Mouse (Mus musculus): ENCODE results near the gene Polr2e.
A peak's percentile ranks its signal among the peaks of the same experiment; 100 is the strongest.
"Not testable (repeated sequence)": the region's sequence is repeated elsewhere in the genome, so short reads cannot be mapped to it uniquely, and the experiment has no call there.

Gene Polr2e

GRCm38 (mm10) chr10:80056976-80057682, 17.5 kb upstream of the Polr2e start:
- DNase-seq (ENCODE audit: low spot score): no peak

- no peak for DNase-seq (ENCODE audit: low spot score)
These were observed 16.9 kb upstream of the Polr2e start for GRCm38 (mm10) chr10:80056506-80056905.

- DNase-seq (ENCODE audit: low spot score): no peak
These were observed 16.3 kb upstream of the Polr2e start for GRCm38 (mm10) chr10:80055891-80056290.

- no peak for DNase-seq (ENCODE audit: low spot score)
These were observed 15.8 kb upstream of the Polr2e start for GRCm38 (mm10) chr10:80055364-80055763.

- not testable (repeated sequence) for DNase-seq (ENCODE audit: low spot score)
These were observed 15.3 kb upstream of the Polr2e start for GRCm38 (mm10) chr10:80054911-80055310.

DNA sequence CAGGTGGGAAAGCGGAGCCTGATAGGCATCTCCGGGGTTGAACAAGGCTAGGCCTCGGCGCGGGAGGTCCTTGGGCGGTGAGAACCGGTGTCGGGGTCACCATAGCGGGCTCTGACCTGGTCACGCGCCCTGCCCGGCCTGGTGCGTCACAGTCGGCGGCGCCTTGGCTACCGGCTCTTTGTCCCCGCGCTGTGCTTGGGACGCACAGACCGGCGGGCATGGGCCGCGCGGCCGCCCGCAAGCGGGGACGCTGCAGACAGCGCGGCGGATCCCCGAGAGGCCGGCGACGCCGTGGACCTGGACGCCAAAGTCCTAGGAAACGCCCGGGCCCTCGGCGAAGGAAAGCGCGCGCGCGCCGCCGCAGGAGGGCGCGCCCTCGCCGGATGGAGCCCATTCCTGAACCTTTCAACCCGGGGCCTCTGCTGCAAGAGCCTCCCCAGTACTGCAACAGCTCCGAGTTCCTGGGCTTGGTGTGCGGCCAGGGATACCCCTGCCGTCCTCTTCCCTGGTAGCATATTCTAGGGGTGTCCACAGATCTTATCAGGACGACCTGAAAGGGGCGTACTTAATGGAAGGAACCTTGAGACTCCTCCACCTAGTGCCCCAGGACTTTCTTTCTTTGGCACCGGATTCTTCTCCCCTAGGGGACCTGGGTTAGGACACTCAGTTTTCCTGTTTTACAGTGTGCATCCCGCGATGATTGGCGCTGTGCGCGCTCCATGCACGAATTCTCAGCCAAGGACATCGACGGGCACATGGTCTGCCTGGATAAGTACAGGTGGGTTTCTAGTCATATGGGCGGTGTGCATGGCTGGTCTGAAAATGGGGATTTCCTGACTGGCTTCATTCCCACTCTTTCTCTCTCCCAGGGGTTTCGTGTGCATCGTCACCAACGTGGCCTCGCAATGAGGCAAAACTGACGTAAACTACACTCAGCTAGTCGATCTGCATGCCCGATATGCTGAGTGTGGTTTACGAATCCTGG, 14.5 kb upstream of the Polr2e start:
- DNase-seq (ENCODE audit: low spot score): peak; percentile 74

- DNase-seq (ENCODE audit: low spot score): peak; percentile 100
These were observed 13.7 kb upstream of the Polr2e start for GRCm38 (mm10) chr10:80053259-80053780.

DNA sequence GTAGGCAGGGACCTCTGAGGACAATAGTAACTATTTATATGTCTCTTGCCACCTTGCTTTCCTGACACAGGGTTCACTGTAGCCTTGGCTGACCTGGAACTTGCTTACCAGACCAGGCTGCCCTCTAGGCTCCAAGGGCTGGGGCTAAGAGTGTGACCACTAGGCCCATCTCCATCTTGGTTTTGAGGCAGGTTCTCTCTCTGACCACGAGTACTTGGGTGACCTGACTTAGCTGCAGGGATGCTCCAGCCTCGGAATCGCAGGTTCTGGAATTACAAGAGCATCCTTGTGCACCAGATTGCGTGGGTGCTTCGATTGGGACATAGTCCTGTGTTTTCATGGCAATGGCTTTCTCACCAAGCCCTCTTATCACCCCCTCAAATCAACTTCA, 12.8 kb upstream of the Polr2e start:
- no peak for DNase-seq (ENCODE audit: low spot score)

DNA sequence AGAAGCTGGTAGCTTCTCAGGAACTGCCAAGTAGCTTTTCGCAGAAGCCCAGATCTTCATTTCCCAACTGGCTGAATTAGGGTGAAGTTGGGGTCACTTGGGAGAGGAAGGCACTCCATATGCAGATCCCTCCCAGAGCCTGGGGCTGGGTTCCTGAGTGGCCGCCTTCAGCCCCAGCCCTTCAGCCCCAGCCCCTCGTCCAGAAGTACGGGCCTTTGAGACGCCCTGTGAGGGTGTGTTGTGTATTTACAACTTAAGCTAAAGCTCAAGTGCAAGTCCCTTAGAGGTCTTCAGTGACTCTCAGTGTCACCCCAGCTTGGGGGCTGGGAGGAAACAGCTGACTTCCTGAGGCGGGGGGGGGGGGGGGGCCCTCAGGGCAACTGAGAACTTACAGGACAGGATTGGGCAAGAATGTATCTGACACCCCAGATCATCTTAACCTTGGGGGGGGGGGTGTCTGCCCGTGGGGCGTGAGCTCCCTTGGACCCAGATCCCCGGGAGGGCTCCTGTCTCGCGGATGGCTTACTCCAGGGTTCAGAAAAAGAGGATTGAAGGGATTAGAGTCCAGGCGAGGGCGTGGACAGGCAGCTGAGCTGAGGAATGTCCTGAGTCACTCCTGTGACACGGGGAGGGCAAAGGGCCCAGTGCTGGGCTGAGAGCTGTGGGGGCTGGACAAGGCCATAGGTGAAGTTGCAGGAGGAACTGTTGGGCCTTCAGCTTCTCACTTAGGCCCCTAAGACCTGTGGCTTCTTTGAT, 12.2 kb upstream of the Polr2e start:
- no peak for DNase-seq (ENCODE audit: low spot score)

DNA sequence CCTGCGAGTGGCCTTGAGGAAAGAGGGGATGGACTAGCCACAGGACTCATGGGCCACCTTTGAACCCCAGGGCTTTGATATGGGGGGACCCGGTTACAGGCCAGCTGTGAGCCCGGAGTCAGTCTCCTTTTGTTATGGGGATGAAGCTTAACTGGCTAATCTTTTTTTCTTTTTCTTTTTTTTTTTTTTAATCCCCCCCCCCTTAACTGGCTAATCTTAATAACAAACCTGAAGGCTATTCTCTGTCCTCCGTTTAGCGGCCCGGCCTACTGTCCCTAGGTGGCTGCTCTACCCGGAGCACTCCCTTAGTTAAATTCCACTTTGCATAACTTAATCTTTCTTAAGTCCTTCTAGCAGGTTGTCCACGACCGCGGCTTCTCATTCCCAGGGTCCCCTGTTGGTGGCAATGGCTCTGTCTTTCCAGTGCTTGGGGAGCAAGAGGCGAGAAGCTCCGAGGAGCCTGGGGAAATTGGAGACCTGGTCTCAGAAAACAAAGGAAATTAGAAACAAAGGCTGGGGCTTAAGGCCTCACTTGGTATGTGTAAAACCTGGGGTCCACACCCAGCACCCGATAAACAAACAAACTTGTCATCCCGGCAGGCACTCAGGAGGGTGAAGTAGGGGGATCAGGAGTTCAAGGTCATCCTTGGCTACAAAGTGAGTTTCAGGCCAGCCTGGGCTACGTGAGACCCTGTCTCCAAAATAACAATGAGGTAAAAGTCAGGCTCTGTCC, 11.5 kb upstream of the Polr2e start:
- DNase-seq (ENCODE audit: low spot score): no peak

DNA sequence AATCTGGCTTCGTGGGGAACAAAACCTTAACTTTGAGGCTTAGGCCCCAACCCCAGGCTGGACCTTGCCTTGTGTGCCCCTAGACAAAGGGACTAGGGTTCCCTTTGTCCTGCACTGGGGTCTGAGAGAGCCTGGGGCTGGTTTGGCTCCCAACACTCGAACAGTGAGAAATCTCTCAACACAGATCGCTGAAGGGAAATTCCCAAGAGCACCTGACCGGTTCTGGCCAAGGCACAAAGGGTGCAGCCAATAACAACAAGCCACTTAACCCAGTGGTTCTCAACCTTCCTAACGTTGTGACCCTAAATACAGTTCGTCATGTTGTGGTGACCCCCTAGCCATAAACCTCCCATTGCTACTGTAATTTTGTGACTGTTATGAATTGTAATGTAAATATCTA, 10.6 kb upstream of the Polr2e start:
- DNase-seq (ENCODE audit: low spot score): no peak

GRCm38 (mm10) chr10:80048834-80049233, 9.2 kb upstream of the Polr2e start:
- no peak for DNase-seq (ENCODE audit: low spot score)

DNA sequence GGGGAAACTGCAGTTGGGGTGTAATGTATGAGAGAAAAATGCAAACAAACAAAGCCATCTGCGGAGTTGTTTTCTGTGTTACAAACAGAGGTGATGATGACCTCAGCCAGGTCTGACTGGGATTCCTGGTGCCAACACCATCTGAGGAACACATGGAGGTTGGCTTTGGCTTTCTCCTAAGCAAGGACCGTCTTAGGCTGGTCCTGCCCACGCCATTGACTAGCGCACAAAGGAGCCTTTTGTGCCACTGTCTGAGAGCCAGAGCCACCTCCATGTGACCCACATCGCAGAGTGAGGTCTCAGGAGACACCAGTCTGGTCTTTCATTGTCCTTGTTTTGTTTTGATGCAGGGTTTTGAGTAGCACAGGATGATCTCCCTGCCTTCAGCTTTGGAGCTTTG, 8.8 kb upstream of the Polr2e start:
- peak; percentile 72 for DNase-seq (ENCODE audit: low spot score)

DNA sequence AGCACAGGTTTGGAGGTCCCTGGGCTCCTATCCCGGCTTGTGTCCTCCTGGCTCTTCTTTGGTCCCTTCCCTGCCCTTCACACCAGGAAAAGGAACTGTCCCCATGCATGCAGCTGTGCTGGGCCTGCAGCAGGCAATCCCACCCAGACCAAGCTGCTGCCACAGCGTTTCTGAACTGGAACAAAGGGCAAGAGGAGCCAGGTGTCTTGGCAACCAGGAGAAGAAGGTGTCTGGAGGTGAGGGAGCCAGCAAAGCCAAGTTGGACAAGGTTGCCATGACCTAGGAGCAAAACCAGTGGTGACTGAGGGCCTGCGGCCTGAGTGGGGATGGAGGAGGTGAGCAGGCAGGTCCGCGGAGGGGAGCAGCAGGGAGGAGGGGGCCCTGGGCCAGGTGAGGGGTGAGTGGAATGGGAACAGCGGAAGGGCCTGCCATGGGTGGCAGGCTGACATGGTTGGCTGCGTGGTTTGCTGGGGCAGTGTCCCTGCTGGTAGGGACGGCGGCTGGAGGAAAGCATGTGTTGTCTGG, 7.5 kb upstream of the Polr2e start, which contains the start of gene Gpx4:
TSS of gene Gpx4 (plus strand) at position 126 of the 525 bp plus-strand sequence.
- DNase-seq (ENCODE audit: low spot score): no peak

DNA sequence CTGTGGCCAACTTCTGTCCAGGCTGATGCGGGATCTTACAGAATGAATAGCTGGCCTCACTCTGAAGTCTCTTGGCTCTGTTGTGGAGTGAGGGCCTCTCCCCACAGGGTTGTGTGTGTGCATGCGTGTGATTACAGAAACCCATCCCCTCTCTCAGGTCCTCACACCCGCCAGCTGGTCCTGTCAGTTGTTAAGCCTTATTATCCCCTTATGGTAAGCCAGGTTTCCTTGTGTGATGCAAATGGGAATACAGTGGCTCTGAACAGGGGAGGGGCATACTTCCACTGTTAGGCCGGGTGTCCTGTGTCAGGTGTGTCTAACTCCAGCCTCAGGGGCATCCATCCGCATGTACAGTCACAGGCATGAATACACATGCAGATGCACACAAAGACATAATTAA, 6.2 kb upstream of the Polr2e start:
- DNase-seq (ENCODE audit: low spot score): no peak

DNA sequence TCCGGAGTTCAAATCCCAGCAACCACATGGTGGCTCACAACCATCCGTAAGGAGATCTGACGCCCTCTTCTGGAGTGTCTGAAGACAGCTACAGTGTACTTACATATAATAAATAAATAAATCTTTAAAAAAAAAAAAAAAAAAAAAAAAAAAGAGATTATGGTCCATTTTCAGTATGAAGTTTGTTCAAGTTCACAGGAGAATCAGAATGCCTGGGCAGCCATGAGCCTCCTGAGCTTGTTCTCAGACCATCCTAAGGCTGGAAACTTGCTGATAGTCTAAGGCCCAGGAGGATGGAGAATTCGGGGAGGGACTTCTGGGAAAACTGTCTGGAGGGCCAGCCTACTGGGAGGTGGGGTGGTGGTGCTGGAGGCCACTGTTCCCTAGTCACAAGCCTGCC, 5.8 kb upstream of the Polr2e start:
- not testable (repeated sequence) for DNase-seq (ENCODE audit: low spot score)

GRCm38 (mm10) chr10:80044087-80044486, 4.5 kb upstream of the Polr2e start:
- DNase-seq (ENCODE audit: low spot score): no peak

DNA sequence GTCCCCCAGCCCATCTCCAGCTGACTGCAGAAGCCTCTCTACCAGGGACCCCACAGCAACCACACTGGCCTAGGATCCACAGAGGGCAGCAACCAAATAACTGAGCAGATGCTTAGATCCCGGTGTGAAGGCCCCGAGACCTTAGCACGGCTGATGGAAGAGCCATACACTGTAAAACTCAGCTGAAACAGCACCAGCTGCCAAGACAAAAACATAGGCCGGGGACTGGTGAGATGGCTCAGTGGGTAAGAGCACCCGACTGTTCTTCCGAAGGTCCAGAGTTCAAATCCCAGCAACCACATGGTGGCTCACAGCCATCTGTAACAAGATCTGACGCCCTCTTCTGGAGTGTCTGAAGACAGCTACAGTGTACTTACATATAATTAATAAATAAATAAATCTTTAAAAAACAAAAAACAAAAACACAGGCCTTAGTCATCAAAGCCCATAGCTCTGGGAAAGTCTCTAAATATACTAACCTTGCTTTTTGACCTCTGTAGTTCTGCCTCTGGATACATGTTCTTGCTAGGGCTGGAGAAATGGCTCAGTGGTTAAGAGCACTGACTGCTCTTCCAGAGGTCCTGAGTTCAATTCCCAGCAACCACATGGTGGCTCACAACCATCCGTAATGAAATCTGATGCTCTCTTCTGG, 1.9 kb upstream of the Polr2e start:
- not testable (repeated sequence) for DNase-seq (ENCODE audit: low spot score)

DNA sequence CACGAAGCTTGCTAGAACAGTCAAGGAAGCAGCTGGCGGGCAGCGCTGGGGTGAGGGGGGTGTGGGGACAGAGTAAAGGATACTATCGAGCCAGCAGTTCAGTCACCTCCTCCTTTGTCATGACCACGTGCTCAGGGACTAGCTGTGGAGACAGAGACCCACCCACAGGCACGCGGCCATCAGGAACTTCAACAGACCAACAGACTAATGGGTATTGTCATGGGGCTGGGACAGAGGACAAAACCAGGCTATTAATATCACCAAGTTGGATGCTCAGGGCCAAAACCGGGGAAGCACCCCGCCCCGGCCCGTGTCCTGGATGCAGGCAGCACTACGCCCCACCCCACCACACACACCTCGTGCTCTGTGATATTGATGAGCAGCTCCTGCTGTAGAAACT, 2.8 kb downstream of the Polr2e start:
- DNase-seq (ENCODE audit: low spot score): no peak

- DNase-seq (ENCODE audit: low spot score): no peak
These were observed 3.9 kb downstream of the Polr2e start for GRCm38 (mm10) chr10:80035686-80036085.

GRCm38 (mm10) chr10:80035148-80035547, 4.4 kb downstream of the Polr2e start:
- DNase-seq (ENCODE audit: low spot score): no peak

All from embryo, embryonic 10.5 days (tissue).